Mouse (Mus musculus) megakaryocyte, embryonic 14.5 days (primary cell): Measurements from ENCODE around the gene Cmklr1. TPM values are rescaled to one million over a fixed set of nuclear protein-coding genes. Genes with fewer than 3 reads are reported as not detected.
A peak's percentile ranks its signal among the peaks of the same experiment; 100 is the strongest.

Source experiments
- H3K27me3 ChIP-seq: replicated peaks from 2 replicates; pipeline ENCODE3; 2012; ENCODE audit warnings: inconsistent platforms
- H3K36me3 ChIP-seq: replicated peaks from 2 replicates; pipeline ENCODE3; 2012; ENCODE audit warnings: low read length, inconsistent platforms, mixed read lengths
- H3K4me1 ChIP-seq: 2 replicates; pipeline ENCODE4 v1.6.1; 2012; ENCODE audit warnings: inconsistent platforms
- H3K4me3 ChIP-seq: replicated peaks from 2 replicates; pipeline ENCODE3; 2012; ENCODE audit warnings: moderate library complexity, mild to moderate bottlenecking, inconsistent platforms
- H3K9me3 ChIP-seq: 2 replicates; pipeline ENCODE4 v1.6.1; 2012; ENCODE audit warnings: inconsistent platforms
- FLI1 ChIP-seq: IDR thresholded peaks from 2 replicates; pipeline ENCODE4 v1.6.1; 2012; ENCODE audit warnings: low read length, inconsistent platforms, mixed read lengths
- GATA1 ChIP-seq: IDR thresholded peaks from 3 replicates; pipeline ENCODE4 v1.6.1; 2012; ENCODE audit warnings: mixed read lengths, low read length, inconsistent platforms, borderline replicate concordance
- polyA plus RNA-seq: library from polyadenylated mRNA; stranded (reverse); fragments of >175 nt; gene quantifications from 2 replicates; pipeline ENCODE4 v1.2.3, GENCODE M21; 2012; ENCODE audit warnings: low replicate concordance; ENCODE audit not compliant: insufficient read depth

The Cmklr1 gene
- 4.3 TPM in 1 of 2 replicates, not detected in the other for polyA plus RNA-seq

DNA sequence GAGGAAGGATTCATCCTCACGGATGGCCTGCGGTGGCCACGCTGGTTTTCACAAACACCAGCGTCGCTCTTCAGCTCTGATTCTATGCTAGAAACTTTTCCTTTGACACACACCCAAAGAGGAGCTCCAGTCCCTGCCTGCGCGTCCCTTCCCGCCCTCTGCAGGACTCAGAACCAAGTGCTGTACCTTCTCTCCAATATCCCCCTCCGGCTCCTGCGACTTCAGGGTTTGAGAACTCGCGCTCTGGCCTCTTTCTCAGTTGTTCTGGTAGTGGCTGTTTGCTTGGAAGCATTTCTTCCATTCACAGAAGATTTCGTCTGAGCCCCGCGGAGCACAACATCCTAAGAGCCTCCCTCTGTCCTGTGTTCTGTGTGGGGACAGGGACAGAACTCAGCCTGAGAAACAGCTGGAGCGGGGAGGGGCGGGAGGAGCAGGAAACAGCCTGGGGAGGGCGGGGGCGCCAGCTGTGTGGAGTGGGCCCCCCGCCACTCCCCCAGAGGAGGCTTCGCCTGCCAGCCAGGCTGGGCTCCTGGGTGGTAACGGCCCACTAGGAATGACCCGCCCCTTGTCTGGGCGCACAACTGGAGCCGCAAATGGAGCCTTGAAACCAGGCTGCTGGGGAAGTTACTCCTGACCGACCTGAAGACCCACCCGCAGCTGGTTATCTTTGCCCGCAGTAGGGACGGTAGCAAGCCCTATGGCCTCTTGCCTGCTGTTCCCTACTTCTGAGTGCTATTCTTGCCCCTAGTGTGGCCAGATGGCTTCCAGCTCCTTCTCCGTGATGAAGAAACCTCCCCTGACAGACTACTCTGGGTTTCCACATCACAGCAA, at the start of gene Cmklr1:
Cmklr1 (minus strand) TSS at position 392 of the 831 bp plus-strand sequence.
- Histone ChIP-seq H3K36me3 (no peaks in the 10 kb centered on the region), H3K4me1 (peaks cover 34% of the 10 kb centered on the region), H3K4me3 (peak within 1 kb of the TSS; percentile 83), H3K9me3 (no peaks in the 10 kb centered on the region), H3K27me3 (peaks cover 60% of the 10 kb centered on the region)
- TF ChIP-seq GATA1: no peak
- TF ChIP-seq FLI1: no peak

DNA sequence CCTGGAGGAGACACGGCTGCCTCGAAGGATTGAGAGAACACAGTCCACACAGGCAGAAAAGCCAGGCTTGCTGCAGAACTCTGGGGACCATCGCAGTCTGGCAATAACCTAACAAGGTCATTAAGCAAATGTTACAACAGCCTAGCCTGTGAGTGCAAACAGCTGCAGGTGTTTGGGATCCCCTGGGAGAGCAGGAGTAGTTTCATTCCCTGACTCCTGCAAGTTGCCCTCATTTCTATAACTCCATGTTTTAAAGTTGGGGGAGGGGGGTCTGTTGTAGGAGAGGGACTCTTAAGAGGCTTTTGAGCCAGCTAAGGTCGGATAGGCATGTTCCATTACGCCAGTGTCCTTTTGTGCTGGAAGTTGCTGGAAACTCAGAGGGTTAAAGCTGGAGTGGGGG, 44.2 kb upstream of the Cmklr1 start:
- peaks cover 13% of the 10 kb centered on the region for H3K27me3 ChIP-seq
- H3K4me1 ChIP-seq: no peaks in the 10 kb centered on the region; the same call in 1 of the 2 replicates
- no peaks in the 10 kb centered on the region for H3K36me3 ChIP-seq
- H3K9me3 ChIP-seq: peaks cover 9% of the 10 kb centered on the region
- TF ChIP-seq FLI1 (no peak), GATA1 (no peak)
- no peak overlapping the region for H3K4me3 ChIP-seq

DNA sequence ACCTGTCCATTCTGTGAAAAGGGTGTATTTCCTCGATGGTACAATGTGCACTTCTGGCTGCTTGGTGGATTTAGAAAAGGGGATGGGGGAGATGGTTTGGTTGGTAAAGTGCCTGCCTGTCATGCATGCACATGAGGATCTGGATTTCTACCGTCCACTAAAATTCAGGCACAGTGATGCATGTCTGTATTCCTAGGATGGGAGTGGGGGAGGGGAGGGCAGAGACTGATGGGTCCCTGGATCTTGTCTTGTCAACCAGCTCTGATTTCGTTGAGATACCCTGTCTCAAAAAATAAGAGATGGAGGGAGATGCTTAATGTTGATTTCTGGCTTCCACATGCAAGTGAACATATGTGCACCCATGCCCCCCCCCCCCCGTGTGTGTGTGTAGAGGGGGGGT, 43.8 kb upstream of the Cmklr1 start:
- Histone ChIP-seq H3K4me1 (no peaks in the 10 kb centered on the region; the same call in 1 of the 2 replicates), H3K27me3 (peaks cover 13% of the 10 kb centered on the region), H3K4me3 (no peak overlapping the region), H3K9me3 (peaks cover 9% of the 10 kb centered on the region), H3K36me3 (no peaks in the 10 kb centered on the region)
- no peak for TF ChIP-seq FLI1
- TF ChIP-seq GATA1: no peak

DNA sequence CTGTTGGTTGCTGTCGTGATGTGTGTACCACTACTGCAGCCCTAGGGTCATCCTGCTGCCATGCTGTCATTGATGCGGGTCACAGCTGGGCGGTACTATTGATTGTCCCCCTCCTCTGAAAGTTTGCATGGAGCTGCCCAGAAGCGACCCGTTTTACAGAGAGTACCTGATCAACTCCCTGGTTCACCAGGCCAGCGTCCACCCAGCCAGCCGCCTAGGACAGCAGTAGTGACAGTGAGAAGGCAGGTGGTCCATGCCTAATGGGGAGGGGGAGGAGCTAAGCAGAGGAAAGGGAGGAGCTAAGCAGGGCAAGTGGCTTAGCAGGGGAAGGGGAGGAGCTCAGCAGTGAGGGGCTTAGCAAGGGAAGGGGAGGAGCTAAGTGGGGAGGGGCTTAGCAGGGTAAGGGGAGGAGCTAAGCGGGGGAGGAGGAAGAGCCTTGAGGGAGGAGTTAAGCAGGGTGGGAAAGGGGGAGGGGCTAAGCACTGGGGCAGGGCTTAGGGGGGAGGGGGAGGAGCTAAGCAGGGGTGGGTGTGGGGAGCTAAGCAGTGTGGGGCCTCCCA, 43.0 kb upstream of the Cmklr1 start:
- TF ChIP-seq GATA1 (no peak), FLI1 (no peak)
- Histone ChIP-seq H3K4me3 (peak overlapping the region; percentile 15), H3K36me3 (no peaks in the 10 kb centered on the region), H3K27me3 (peaks cover 13% of the 10 kb centered on the region), H3K4me1 (no peaks in the 10 kb centered on the region; the same call in 1 of the 2 replicates), H3K9me3 (peaks cover 9% of the 10 kb centered on the region)

DNA sequence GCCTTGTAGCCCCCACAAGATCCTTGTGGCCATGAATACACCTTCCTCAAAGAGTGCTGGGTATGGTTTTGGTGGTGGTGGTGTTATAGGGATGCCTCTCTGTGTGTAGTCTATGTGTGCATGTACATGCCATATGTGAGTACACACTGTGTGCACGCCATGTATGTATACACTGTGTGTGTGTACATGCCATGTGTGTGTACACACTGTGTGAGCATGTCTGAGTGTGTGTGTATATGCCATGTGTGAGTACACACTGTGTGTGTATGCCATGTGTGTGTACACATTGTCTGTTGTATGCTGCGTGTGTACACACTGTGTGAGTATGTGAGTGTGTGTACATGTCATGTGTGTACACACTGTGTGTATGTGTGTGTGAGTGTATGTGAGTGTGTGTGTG, 40.6 kb upstream of the Cmklr1 start:
- no peak for TF ChIP-seq GATA1
- no peak for TF ChIP-seq FLI1
- peaks cover 16% of the 10 kb centered on the region for H3K9me3 ChIP-seq
- peak overlapping the region; percentile 52 for H3K4me3 ChIP-seq
- H3K27me3 ChIP-seq: peaks cover 8% of the 10 kb centered on the region
- no peaks in the 10 kb centered on the region; the same call in 1 of the 2 replicates for H3K4me1 ChIP-seq
- no peaks in the 10 kb centered on the region for H3K36me3 ChIP-seq

DNA sequence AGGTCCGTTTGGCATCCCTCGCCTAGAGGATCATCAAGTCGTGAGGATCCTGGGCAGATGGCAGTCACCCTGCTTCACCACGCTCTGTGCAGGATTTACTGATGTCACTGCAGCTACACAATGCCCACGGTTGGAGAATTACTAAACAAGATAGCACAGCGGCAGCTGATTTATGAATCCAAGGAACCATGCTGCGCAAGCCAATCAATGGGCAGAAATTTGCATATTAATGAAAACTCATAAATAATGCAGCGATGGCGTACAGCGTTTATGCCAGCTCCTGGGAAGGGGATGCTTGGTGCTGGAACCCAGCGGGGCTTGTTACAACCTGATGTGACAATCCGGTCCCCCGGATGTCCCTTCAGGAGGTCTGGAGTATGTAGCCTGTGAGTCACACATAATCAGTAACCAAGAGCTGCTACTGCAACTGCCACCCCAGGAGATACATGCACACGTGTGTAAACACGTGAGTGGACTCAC, 39.9 kb upstream of the Cmklr1 start:
- TF ChIP-seq GATA1: no peak
- no peak for TF ChIP-seq FLI1
- H3K27me3 ChIP-seq: peaks cover 6% of the 10 kb centered on the region
- H3K9me3 ChIP-seq: peaks cover 16% of the 10 kb centered on the region
- no peaks in the 10 kb centered on the region for H3K36me3 ChIP-seq
- H3K4me1 ChIP-seq: no peaks in the 10 kb centered on the region; the same call in 1 of the 2 replicates
- H3K4me3 ChIP-seq: no peak overlapping the region

DNA sequence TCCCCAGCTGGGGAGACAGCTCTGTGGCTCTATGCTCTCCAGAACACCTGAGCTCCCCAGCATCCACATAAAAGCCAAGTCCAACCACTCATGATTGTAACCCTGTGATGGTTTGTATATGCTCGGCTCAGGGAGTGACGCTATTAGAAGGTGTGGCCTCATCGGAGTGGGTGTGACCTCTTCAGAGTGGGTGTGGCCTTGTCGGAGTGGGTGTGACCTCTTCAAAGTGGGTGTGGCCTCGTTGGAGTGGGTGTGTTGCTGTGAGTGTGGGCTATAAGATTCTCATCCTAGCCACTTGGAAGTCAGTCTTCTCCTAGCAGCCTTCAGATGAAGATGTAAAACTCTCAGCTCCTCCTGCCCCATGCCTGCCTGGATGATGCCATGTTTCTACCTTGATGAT, 37.3 kb upstream of the Cmklr1 start:
- Histone ChIP-seq H3K4me1 (no peaks in the 10 kb centered on the region; the same call in 1 of the 2 replicates), H3K4me3 (no peak overlapping the region), H3K9me3 (peaks cover 9% of the 10 kb centered on the region), H3K36me3 (no peaks in the 10 kb centered on the region), H3K27me3 (peaks cover 10% of the 10 kb centered on the region)
- TF ChIP-seq FLI1 (no peak), GATA1 (no peak)

DNA sequence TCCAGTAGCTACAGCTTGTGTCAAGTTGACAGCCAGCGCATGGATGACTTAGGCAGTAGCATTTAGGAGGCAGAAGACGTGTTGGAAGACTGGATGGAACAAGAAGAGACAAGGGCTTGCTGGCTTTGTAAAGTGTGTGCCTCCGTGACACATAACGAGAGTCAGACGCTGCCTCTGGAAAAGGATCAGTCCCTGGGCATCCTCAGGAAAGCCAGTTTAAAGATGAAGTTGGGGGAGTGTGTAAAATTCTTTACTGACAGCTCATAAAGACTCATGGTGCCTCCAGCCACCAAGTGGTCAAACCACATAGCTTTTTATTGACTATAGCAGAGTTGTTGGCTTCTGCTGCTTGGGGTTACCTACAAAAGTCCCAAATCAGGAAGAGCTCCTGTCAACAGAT, 35.2 kb upstream of the Cmklr1 start:
- TF ChIP-seq FLI1 (no peak), GATA1 (no peak)
- Histone ChIP-seq H3K36me3 (no peaks in the 10 kb centered on the region), H3K4me1 (no peaks in the 10 kb centered on the region; the same call in 1 of the 2 replicates), H3K9me3 (peaks cover 15% of the 10 kb centered on the region), H3K4me3 (no peak overlapping the region), H3K27me3 (peaks cover 10% of the 10 kb centered on the region)

DNA sequence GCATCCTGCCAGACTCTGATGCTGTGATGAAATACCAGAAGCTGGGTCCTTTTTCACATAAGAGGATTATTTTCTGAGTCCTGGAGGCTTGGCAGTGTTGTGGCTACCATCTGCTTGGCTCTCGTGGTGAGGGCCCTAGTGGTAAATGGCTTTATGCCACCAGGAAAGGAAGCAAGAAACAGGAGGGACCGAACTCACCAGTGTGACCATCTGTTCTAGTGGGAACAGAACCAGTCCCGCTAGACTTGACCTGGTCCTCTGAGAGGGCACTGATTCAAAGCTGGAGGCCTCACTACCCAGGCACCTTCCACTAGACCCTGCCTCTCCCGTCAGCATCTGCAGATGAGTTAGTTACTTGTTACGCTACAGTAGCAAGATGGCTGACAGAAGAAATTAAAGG, 33.0 kb upstream of the Cmklr1 start:
- peaks cover 27% of the 10 kb centered on the region for H3K9me3 ChIP-seq
- no peak overlapping the region for H3K4me3 ChIP-seq
- H3K36me3 ChIP-seq: no peaks in the 10 kb centered on the region
- TF ChIP-seq FLI1: no peak
- no peak for TF ChIP-seq GATA1
- H3K4me1 ChIP-seq: no peaks in the 10 kb centered on the region; the same call in 1 of the 2 replicates
- H3K27me3 ChIP-seq: peaks cover 16% of the 10 kb centered on the region

DNA sequence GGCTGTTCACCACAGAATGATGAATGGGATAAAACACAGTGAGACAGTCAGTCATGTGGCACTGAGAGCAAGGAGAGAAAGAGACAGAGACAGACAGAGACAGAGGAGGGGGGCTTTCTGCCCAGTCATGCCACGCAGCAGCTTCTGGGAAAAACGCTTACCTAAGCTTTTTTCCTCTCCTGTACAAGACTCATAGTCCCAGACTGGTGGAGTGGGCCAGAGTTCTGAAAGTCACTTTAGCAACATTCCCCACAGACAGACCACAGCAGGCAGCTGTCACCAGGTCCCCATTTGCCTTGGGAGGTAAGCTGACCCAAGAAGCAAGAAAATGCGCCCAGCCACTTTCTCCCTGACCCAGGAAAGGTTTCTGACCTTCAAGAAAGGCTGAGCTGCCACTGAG, 32.2 kb upstream of the Cmklr1 start:
- Histone ChIP-seq H3K9me3 (peaks cover 26% of the 10 kb centered on the region), H3K4me1 (no peaks in the 10 kb centered on the region), H3K27me3 (peaks cover 16% of the 10 kb centered on the region), H3K36me3 (no peaks in the 10 kb centered on the region), H3K4me3 (no peak overlapping the region)
- TF ChIP-seq GATA1: no peak
- TF ChIP-seq FLI1: no peak
